Mouse (Mus musculus): Measurements from ENCODE around the gene Pla2g15. TPM values are rescaled to one million over a fixed set of nuclear protein-coding genes. Genes with fewer than 3 reads are reported as not detected.

The Pla2g15 gene
- total and polyA plus RNA-seq, 3 experiments, result 6.5 to 8.6 (median 8.0) TPM

DNA sequence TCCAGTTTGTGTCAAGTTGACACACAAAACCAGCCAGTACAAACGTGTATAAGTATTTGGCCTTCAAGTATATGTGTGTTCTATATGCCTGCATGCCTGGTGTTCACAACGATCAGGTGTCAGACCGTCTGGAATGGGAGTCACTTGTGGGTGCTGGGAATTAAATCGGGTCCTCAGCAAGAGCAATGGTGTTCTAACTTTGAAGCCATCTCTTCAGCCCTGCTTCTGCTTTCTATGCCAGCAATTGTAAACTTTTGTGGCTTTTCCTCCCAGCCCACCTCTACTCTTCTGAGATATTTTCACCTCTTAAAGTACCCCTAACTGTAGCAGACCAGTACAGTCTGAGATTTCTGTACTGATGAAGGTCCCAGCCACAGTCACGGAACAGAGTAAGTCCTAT, 10.0 kb upstream of the Pla2g15 start:
- DNase-seq, result peak in 1 of 2 experiments; percentile 6
- no peaks in the 10 kb centered on the region for H3K79me2 ChIP-seq (replicated peaks; ENCODE audit: control insufficient read depth, insufficient read depth, low read length)
- H3K27me3 ChIP-seq (ENCODE audit: control insufficient read depth, insufficient read depth, low read length), result peaks cover 9% of the 10 kb centered on the region
- H3K4me1 ChIP-seq (ENCODE audit: control insufficient read depth, insufficient read depth, low read length), result no peaks in the 10 kb centered on the region; the same call in 1 of the 2 replicates
- TF ChIP-seq CTCF (IDR thresholded peaks at IDR 0.05), result no peak
- no peak for TF ChIP-seq EP300 (IDR thresholded peaks at IDR 0.05; ENCODE audit: insufficient read depth, low read depth, low read length)
- TF ChIP-seq POLR2A (IDR thresholded peaks at IDR 0.05; ENCODE audit: insufficient read depth, low read depth, low read length), result no peak
- no peak overlapping the region for H3K9ac ChIP-seq (ENCODE audit: low read depth, low read length)
- no peak overlapping the region for H3K27ac ChIP-seq
- H3K36me3 ChIP-seq (ENCODE audit: control insufficient read depth, insufficient read depth, low read length), result no peaks in the 10 kb centered on the region
- no peak overlapping the region for H3K4me3 ChIP-seq
- WGBS, result 75% methylated on average over 5 of the region's 5 CpGs
- intact Hi-C loops (cut with DNase I), result loop anchor here (1.0 to 10.0 kb wide), 4 partner anchors 29 to 195 kb away; partner anchors contain the start of genes Slc7a6 and Smpd3

DNA sequence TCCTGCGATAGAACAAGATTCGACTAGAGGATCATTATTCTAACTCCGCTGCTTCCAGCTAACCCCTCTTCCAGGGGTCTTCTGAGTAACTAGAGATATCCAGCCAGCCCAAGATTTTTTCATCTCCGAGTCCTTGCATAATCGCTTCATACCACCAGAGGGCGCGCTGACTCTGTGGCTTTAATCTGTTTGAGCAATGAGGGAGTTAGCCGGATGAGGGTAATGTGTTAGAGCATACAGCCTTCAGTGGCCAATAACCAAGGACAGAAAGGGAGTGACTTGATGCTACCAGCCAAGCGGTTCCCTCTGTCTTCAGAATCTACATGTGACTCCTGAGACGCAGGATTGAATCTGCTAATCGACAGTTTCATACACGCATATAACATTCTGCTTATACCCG, 9.4 kb upstream of the Pla2g15 start:
- peak; percentile 81 to 87 for DNase-seq
- Histone ChIP-seq H3K36me3 (ENCODE audit: control insufficient read depth, insufficient read depth, low read length) (no peaks in the 10 kb centered on the region), H3K4me1 (ENCODE audit: control insufficient read depth, insufficient read depth, low read length) (no peaks in the 10 kb centered on the region; the same call in 1 of the 2 replicates), H3K27me3 (ENCODE audit: control insufficient read depth, insufficient read depth, low read length) (peaks cover 6% of the 10 kb centered on the region), H3K27ac (no peak overlapping the region), H3K9ac (ENCODE audit: low read depth, low read length) (no peak overlapping the region), H3K79me2 (replicated peaks; ENCODE audit: control insufficient read depth, insufficient read depth, low read length) (no peaks in the 10 kb centered on the region), H3K4me3 (no peak overlapping the region)
- TF ChIP-seq CTCF (IDR thresholded peaks at IDR 0.05) (peak; percentile 99), EP300 (IDR thresholded peaks at IDR 0.05; ENCODE audit: insufficient read depth, low read depth, low read length) (peak; percentile 92), POLR2A (IDR thresholded peaks at IDR 0.05; ENCODE audit: insufficient read depth, low read depth, low read length) (no peak)
- WGBS, result 13% methylated on average over 13 of the region's 13 CpGs
- intact Hi-C loops (cut with DNase I), result loop anchor here (1.0 to 10.0 kb wide), 4 partner anchors 28 to 194 kb away; partner anchors contain the start of genes Slc7a6 and Smpd3

DNA sequence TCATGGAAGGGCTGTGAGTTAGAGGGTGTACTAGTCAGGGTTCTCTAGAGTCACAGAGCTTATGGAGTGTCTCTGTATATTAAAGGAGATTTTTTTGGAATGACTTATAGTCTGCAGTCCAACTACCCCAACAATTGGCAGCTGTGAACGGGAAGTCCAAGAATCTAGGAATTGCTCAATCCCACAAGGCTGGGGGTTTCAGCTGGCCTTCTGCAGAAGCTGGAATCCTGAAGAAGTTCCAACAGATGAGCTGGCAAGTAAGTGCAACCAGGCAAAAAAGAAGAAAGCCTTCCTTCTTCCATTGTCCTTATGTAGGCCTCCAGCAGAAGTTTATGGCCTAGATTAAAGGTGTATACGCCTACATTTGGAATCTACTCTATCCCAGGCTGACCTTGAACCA, 4.9 kb upstream of the Pla2g15 start:
- no peak for DNase-seq
- Histone ChIP-seq H3K79me2 (replicated peaks; ENCODE audit: control insufficient read depth, insufficient read depth, low read length) (no peaks in the 10 kb centered on the region), H3K4me3 (no peak overlapping the region), H3K9ac (ENCODE audit: low read depth, low read length) (no peak overlapping the region), H3K27me3 (ENCODE audit: control insufficient read depth, insufficient read depth, low read length) (no peaks in the 10 kb centered on the region), H3K36me3 (ENCODE audit: control insufficient read depth, insufficient read depth, low read length) (no peaks in the 10 kb centered on the region), H3K27ac (no peak overlapping the region), H3K4me1 (ENCODE audit: control insufficient read depth, insufficient read depth, low read length) (no peaks in the 10 kb centered on the region; the same call in 1 of the 2 replicates)
- TF ChIP-seq EP300 (IDR thresholded peaks at IDR 0.05; ENCODE audit: insufficient read depth, low read depth, low read length) (no peak), CTCF (IDR thresholded peaks at IDR 0.05) (no peak), POLR2A (IDR thresholded peaks at IDR 0.05; ENCODE audit: insufficient read depth, low read depth, low read length) (no peak)
- 75% methylated on average over 2 of the region's 2 CpGs for WGBS
- intact Hi-C loops (cut with DNase I), result loop anchor here (10.0 kb wide), 1 partner anchor 189 kb away; the partner anchor contains the start of gene Smpd3

DNA sequence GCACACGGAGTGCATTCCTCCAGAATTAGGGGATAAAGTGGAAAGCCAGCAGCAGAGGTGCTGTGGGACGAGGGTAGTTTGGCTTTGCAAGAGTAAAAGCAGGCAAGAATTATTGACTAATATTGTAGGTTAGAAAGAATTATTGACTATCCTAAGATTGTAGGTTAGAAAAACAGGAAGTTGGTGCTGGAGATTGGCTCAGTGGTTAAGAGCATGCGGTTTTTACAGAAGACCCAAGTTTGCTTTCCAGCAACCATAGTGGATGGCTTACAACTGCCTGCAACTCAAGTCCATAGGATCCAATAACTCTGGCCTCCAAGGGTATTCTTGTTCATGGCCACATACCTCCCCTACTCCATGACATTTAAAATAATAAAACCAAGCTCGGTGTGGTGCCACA, 4.2 kb upstream of the Pla2g15 start:
- WGBS, result 88% methylated on average over 4 of the region's 4 CpGs
- H3K4me3 ChIP-seq, result no peak overlapping the region

DNA sequence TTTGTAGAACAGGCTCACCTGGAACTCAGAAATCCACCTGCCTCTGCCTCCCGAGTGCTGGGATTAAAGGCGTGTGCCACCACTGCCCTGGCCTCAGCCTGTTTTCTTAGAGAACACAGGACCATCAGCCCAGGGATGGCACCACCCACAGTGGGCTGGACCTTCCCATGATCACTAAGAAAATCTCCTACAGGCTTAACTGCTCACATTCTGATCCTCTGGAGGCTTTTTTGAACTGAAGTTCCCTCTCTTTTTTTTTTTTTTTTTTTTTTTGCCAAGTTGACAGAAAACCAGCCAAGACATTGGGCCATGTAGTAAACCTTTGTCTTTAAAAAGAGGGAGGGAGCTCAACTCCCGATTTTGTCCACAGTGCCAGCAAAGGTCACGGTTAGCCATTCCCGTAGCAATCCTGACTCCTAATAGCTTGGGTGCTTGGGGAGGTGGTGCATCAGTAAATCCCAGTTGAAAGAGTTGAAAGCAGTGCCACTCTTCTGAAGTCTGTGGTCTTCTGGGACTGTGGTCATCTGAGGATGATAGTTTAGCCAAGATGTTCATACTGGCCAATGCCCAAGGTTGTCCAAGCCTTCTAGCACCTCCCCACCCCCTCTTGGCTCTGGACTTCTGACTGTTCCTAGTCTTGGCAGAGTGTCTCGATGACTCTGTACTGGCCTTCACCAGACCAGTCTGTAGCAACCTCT, 2.2 kb upstream of the Pla2g15 start:
- WGBS, result 73% methylated on average over 6 of the region's 6 CpGs
- intact Hi-C loops (cut with DNase I), result loop anchor here (10.0 kb wide), 1 partner anchor 187 kb away; the partner anchor contains the start of gene Smpd3
- H3K9ac ChIP-seq (ENCODE audit: low read depth, low read length), result no peak overlapping the region
- no peaks in the 10 kb centered on the region; the same call in 1 of the 2 replicates for H3K79me2 ChIP-seq (replicated peaks; ENCODE audit: control insufficient read depth, insufficient read depth, low read length)
- H3K36me3 ChIP-seq (ENCODE audit: control insufficient read depth, insufficient read depth, low read length), result no peaks in the 10 kb centered on the region
- no peak overlapping the region for H3K27ac ChIP-seq
- DNase-seq, result peak in 1 of 2 experiments; percentile 56
- H3K27me3 ChIP-seq (ENCODE audit: control insufficient read depth, insufficient read depth, low read length), result no peaks in the 10 kb centered on the region
- no peak overlapping the region for H3K4me3 ChIP-seq
- peaks cover 1% of the 10 kb centered on the region for H3K4me1 ChIP-seq (ENCODE audit: control insufficient read depth, insufficient read depth, low read length)
- TF ChIP-seq EP300 (IDR thresholded peaks at IDR 0.05; ENCODE audit: insufficient read depth, low read depth, low read length) (no peak), POLR2A (IDR thresholded peaks at IDR 0.05; ENCODE audit: insufficient read depth, low read depth, low read length) (no peak), CTCF (IDR thresholded peaks at IDR 0.05) (no peak)

More for the DNA sequence above, 4.2 kb upstream of the Pla2g15 start:
- no peak overlapping the region for H3K9ac ChIP-seq (ENCODE audit: low read depth, low read length)
- H3K27ac ChIP-seq, result no peak overlapping the region
- DNase-seq, result no peak
- H3K36me3 ChIP-seq (ENCODE audit: control insufficient read depth, insufficient read depth, low read length), result no peaks in the 10 kb centered on the region
- H3K79me2 ChIP-seq (replicated peaks; ENCODE audit: control insufficient read depth, insufficient read depth, low read length), result no peaks in the 10 kb centered on the region
- intact Hi-C loops (cut with DNase I), result loop anchor here (10.0 kb wide), 1 partner anchor 189 kb away; the partner anchor contains the start of gene Smpd3
- no peaks in the 10 kb centered on the region; the same call in 1 of the 2 replicates for H3K4me1 ChIP-seq (ENCODE audit: control insufficient read depth, insufficient read depth, low read length)
- TF ChIP-seq CTCF (IDR thresholded peaks at IDR 0.05) (no peak), POLR2A (IDR thresholded peaks at IDR 0.05; ENCODE audit: insufficient read depth, low read depth, low read length) (no peak)
- H3K27me3 ChIP-seq (ENCODE audit: control insufficient read depth, insufficient read depth, low read length), result no peaks in the 10 kb centered on the region

DNA sequence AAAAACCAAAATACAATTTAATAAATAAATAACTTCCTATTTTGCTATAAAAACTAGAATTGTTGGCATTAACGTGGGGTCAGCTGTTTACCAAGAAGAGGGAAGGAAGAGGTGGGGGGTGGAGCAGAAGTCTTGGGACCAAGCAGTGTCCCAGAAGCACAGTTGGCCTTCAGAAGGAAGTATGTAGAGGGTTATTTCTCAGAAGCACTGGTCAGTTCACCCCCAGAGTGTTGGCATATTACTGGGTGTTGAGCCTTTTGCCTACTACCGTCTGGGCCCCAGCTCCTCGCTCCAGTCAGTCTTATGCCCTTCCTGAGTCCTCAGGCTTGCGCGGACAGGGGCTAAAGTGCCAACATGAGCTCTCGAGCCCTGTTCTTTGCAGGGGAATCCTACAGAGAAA, 1.2 kb upstream of the Pla2g15 start:
- peak in 1 of 2 experiments; percentile 48 for DNase-seq
- Histone ChIP-seq H3K9ac (ENCODE audit: low read depth, low read length) (no peak overlapping the region), H3K4me1 (ENCODE audit: control insufficient read depth, insufficient read depth, low read length) (peaks cover 1% of the 10 kb centered on the region), H3K27ac (no peak overlapping the region; the same call in 1 of the 2 replicates), H3K4me3 (no peak overlapping the region), H3K79me2 (replicated peaks; ENCODE audit: control insufficient read depth, insufficient read depth, low read length) (no peaks in the 10 kb centered on the region; the same call in 1 of the 2 replicates), H3K36me3 (ENCODE audit: control insufficient read depth, insufficient read depth, low read length) (no peaks in the 10 kb centered on the region), H3K27me3 (ENCODE audit: control insufficient read depth, insufficient read depth, low read length) (no peaks in the 10 kb centered on the region)
- TF ChIP-seq CTCF (IDR thresholded peaks at IDR 0.05) (no peak), POLR2A (IDR thresholded peaks at IDR 0.05; ENCODE audit: insufficient read depth, low read depth, low read length) (no peak; the same call in 1 of the 2 replicates)
- intact Hi-C loops (cut with DNase I), result loop anchor here (10.0 kb wide), 1 partner anchor 186 kb away; the partner anchor contains the start of gene Smpd3
- WGBS, result 81% methylated on average over 6 of the region's 6 CpGs
